Mouse (Mus musculus): ENCODE data around the gene Vav3.

Gene Vav3

GRCm38 (mm10) chr3:109340274-109341070 is at the start of gene Vav3:
Gene Vav3, plus strand, starts transcription at chr3:109340653.
- DNase-seq: peak; percentile 37 to 58

GRCm38 (mm10) chr3:109298857-109299256 is 41.6 kb upstream of the Vav3 start:
- DNase-seq: peak; percentile 73 to 85

GRCm38 (mm10) chr3:109299303-109300074 is 41.0 kb upstream of the Vav3 start:
- peak in 1 of 2 experiments; percentile 9 for DNase-seq

- no peak for DNase-seq
Measured at GRCm38 (mm10) chr3:109302059-109302458, 38.4 kb upstream of the Vav3 start.

- peak in 1 of 2 experiments; percentile 9 for DNase-seq
Measured at GRCm38 (mm10) chr3:109307406-109307805, 33.0 kb upstream of the Vav3 start.

- DNase-seq: no peak
Measured at GRCm38 (mm10) chr3:109308468-109308867, 32.0 kb upstream of the Vav3 start.

- DNase-seq: peak in 1 of 2 experiments; percentile 5
Measured at GRCm38 (mm10) chr3:109309317-109310265, 30.9 kb upstream of the Vav3 start.

GRCm38 (mm10) chr3:109311172-109311824 is 29.2 kb upstream of the Vav3 start:
- DNase-seq: no peak

- DNase-seq: no peak
Measured at GRCm38 (mm10) chr3:109311875-109312274, 28.6 kb upstream of the Vav3 start.

GRCm38 (mm10) chr3:109313501-109313900 is 27.0 kb upstream of the Vav3 start:
- no peak for DNase-seq

GRCm38 (mm10) chr3:109322225-109322624 is 18.2 kb upstream of the Vav3 start:
- DNase-seq: no peak

GRCm38 (mm10) chr3:109323447-109324300 is 16.8 kb upstream of the Vav3 start:
- DNase-seq: no peak

- no peak for DNase-seq
Measured at GRCm38 (mm10) chr3:109327128-109327527, 13.3 kb upstream of the Vav3 start.

- no peak for DNase-seq
Measured at GRCm38 (mm10) chr3:109332755-109333154, 7.7 kb upstream of the Vav3 start.

GRCm38 (mm10) chr3:109335470-109335869 is 5.0 kb upstream of the Vav3 start:
- no peak for DNase-seq

- DNase-seq: no peak
Measured at GRCm38 (mm10) chr3:109339290-109339689, 1.2 kb upstream of the Vav3 start.

GRCm38 (mm10) chr3:109339941-109340273 is 546 bp upstream of the Vav3 start:
- peak; percentile 40 to 44 for DNase-seq

GRCm38 (mm10) chr3:109341071-109341480 is 623 bp downstream of the Vav3 start:
- DNase-seq: no peak

GRCm38 (mm10) chr3:109341631-109342030 is 1.2 kb downstream of the Vav3 start:
- DNase-seq: peak; percentile 12

- DNase-seq: peak; percentile 4 to 8
Measured at GRCm38 (mm10) chr3:109351956-109352684, 11.7 kb downstream of the Vav3 start.

- DNase-seq: no peak
Measured at GRCm38 (mm10) chr3:109352690-109353089, 12.2 kb downstream of the Vav3 start.
